Mouse (Mus musculus) layer of hippocampus, adult 11-12 months (tissue): ENCODE measurements at regions not wholly inside any gene's neighbourhood (a gene's known extent, or its start where the extent isn't known, plus 50 kb on each side); places are given as distances from the start of the nearest gene placed in this dataset.

Source experiments
- DNase-seq: peaks from one replicate; pipeline ENCODE4 v3.0.0; 2022; ENCODE audit warnings: low spot score

GRCm38 (mm10) chr6:111621684-111622480 lies 651.7 kb upstream of the Lmcd1 start:
- DNase-seq, result no peak

GRCm38 (mm10) chr6:111622481-111623139 lies 650.9 kb upstream of the Lmcd1 start:
- DNase-seq, result peak; percentile 8

- DNase-seq, result peak; percentile 23
Observed at GRCm38 (mm10) chr6:111623140-111623497, 650.4 kb upstream of the Lmcd1 start.

DNA sequence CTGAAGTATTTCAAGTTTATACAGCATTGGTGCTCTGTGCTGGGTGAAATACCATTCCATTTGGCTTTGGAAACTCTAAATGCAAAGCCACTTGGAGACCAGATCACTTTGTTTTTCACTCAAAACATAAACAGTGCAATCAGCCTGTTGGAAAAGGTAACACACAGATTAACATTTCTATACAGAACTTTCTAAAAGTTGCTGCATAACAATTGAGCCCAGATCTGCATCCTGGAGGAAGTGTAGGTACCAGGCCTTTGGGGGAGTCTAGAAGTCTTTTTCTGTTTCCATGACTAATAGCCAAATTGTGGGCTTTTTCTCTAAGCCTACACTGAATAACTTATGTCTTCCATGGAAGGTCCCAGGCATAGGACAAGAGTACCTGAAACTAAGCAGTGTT lies 648.1 kb upstream of the Lmcd1 start:
- DNase-seq, result no peak

DNA sequence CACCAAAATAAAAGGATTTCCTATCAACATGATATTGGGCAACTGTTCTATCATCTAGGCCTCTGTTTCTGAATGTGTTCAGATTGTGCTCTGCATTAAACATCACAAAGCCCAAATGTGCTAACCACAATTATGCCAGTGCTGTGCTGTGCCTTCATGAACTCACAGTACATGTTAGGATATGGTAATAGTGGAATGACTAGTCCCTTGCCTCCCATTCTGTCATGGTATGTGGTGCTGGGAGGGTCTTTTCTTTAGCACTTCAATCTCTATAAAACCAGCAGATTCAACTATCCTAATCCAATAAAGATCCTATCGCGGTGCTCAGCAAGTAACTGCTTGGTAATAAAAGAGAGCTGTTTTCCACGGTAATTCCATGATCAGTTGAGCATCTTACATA lies 620.8 kb upstream of the Lmcd1 start:
- no peak for DNase-seq

DNA sequence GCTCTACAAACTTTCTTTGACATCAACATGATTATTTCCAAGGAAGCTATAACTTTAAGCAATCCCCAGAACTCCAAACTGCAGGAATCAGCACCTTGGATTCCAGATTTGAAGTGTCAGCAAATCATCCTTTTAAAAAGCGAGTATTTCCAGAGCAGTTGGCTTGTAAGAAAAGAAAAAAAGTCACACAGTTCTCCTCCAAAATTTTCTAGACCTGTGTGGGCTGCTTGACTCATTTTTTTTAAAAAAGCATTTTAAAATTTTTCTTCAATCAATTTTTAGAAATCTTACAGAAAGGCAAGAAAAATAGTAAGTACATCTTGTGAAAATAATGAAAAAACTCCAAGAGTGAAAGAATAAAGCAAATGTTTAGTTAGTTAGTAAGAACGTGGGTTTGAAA lies 613.6 kb upstream of the Lmcd1 start:
- no peak for DNase-seq

DNA sequence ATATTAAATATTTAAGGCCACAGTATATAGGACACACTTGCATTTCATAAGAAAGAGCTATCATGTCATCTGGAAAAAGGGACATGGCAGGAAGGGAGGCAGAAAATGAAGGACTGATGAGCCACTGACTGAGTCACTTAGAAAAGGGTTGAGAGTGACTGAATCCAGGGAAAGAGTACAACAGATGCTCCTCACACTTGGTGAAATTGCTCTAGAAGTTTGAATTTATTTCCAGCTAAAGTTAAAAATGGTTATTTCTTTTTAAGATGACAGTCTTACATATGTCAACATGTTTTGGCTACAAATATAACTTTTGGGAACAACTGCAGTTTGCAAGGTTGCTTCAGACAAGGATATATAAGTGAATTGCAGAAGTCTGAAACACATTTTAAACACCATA lies 609.0 kb upstream of the Lmcd1 start:
- DNase-seq, result no peak

DNA sequence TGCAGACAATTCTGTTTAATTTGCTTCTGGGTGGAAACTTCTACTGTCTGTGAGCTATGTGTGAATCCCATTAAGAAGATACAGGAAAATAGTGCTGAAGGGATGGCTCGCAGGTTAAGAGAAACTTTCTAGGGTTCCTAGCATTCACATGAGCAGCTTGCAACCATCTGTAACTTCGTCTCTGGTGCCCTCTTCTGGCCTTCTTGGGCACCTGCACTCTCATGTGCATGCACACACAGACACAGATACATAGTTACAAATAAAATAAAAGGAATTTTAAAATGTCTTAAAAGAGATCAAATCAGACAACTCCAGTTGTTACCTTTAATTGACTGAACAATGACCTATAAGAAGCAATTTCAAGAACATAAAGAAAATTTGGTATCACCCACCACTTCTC lies 588.6 kb upstream of the Lmcd1 start:
- no peak for DNase-seq

- DNase-seq, result no peak
Observed at GRCm38 (mm10) chr6:111702864-111703263, 570.7 kb upstream of the Lmcd1 start.

DNA sequence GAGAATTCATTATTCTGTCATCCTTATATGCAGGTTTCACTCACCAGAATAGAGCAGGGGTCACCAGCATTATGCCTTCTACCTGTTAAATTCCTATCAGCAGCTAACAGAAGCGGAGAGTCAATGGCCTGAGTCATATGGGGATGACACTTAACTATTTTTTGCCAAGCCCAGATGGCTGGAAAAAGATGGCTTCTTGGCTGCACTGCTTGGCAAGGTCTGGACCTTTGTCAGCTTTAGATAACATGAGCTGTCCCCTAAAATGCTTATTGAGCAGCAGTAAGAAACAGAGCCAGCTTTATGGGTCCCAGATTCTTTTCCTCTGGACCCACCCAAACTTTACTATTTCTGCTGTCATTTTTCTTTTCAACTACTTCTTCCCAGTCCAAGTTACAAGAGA lies 565.3 kb upstream of the Lmcd1 start:
- DNase-seq, result no peak

- no peak for DNase-seq
Observed at GRCm38 (mm10) chr6:111725969-111726368, 547.6 kb upstream of the Lmcd1 start.

DNA sequence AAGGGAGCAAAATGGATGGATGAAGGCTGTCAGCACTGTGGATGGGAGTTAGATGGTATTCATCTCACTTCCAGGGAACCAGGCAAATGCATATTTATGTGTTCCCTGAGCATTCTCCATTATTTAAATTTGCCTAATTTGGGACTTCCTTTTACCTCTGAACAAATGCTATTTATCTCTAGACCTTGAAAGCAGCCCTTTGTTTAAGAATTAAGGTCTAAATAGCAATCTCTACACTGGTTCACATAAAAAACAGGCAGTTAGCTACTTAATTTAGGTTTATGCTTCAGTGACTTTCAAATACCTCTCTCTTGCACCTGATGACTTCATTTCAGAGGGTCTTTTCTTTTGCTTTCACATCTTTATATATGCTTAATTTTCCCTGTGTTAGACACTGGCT lies 543.2 kb upstream of the Lmcd1 start:
- DNase-seq, result no peak

DNA sequence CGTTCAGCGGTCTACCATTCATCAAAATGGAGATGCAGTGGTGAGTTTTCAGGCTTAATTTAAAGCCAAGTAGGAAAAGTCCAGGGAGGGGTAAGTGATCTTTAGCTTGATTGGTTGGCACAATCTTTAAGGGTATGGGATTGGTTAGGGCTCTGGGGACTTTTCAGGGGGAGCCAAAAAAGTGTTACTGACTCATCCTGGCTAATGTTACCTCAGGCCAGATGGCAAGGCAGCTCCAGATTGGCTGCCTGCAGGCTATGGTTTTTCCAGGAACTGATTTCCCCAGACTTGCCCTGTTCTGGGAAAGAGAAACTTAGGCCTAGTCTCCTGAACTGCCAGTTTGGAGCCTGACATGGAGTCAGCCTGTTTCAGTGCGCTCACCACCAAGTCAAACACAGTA lies 539.6 kb upstream of the Lmcd1 start:
- peak; percentile 11 for DNase-seq

DNA sequence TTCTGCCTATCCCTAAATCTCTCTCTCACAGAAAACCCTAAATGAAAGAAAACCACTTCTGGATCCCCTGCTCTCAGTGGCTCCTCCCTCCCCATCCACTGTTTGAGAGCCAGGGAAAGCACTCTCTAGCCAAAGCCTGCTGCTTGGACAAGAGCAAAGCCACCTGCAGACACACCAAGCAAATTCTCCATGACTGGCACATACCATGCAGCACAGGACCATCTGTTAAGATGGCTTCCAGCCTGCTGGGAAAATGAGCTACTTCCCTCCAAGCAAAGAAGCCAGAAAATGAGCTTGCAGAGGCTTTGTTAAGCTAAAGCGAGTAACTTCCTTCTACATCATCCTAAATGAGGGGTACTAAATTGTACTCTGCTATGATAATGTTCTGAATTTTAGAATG lies 534.6 kb upstream of the Lmcd1 start:
- peak; percentile 59 for DNase-seq

DNA sequence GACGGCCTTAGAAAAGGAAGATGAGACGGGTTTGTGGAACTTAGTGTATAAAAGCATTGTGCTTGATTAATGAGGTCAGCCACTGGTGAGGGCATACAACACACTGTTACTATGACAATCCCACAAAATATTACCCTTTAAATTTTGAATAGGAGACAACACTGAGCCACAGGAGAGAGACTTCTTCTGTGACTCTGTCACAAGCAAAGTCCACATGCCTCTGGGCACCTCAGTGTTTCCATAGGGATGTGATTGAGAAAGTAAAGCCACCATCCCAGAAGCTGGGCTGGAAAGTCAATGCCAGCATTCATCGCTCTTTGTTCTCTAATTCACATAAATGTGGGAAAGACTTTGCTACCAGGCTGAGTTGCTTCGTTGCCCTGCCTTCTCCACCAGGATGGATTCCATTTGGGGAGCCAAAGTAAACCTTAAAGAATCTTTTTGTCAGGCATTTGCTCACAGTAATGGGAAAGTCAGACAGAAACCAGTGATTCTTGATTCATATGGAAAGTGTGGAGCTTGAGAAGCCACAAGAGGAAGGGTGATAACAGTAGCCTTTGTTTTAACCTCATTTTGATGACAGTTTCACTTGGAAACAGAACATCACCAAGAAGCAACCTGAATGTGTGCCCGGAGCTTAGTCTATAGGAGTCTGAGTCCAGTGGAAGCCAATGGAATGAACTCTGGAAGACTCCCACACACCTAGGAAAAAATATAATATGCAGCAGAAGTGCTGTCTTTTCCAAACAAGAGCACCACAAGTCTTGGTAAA lies 491.7 kb upstream of the Lmcd1 start:
- DNase-seq, result no peak

DNA sequence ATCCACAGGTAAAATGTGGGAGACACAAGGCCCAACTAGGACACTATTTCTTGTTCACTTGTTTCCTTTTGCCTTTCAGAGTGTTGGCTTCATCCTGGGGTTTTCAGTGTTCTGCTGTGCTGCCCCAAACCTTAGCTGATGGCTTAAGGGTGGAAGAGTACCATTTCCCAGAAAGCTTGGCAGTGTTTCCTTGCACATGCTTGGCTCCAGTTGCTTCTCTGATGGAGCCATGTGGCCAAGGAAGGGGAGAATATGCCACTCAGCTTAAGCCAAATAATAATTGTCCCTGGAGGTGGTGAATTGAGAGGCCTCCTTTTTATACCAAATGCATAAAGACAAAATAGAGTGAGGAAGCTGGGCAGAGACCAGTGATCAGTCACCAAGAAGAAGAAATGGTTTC lies 464.9 kb upstream of the Lmcd1 start:
- DNase-seq, result no peak

- no peak for DNase-seq
Observed at GRCm38 (mm10) chr6:111813982-111814603, 459.5 kb upstream of the Lmcd1 start.

GRCm38 (mm10) chr6:111815150-111815549 lies 458.4 kb upstream of the Lmcd1 start:
- peak; percentile 54 for DNase-seq

- no peak for DNase-seq
Observed at GRCm38 (mm10) chr6:111820265-111820664, 453.3 kb upstream of the Lmcd1 start.

DNA sequence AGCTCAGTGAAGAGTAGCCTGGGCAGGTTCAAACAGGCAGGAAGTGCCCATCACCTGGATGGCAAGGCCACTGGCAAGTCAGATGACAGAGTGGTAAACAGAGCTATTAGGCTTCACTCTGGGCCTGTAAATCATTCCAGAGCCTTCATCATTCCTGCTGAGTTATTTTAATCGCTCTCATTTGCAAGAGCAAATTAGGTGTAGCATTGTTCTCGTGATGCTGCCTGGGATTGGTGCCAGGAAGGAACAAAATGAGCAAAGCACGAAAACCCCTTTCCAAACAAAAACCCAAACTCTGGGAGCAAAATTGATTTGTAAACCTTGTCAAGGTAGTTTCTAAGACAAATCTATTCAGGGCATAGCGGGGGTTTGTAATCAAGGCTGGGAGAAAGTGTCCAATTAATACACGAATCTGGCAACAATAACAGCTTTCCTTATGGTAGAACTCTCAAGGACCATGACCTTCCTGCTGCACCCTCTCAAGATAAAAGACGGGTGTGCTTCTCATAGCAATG lies 429.2 kb upstream of the Lmcd1 start:
- no peak for DNase-seq

- DNase-seq, result peak; percentile 62
Observed at GRCm38 (mm10) chr6:111866101-111866598, 407.4 kb upstream of the Lmcd1 start.

GRCm38 (mm10) chr6:111882557-111882956 lies 391.0 kb upstream of the Lmcd1 start:
- no peak for DNase-seq
